In genomic region chr17:12204689-12205014, GRCm38 (mm10) we compare ENCODE assay signal across 10 mouse cellular contexts.
A peak's percentile ranks its signal among the peaks of the same experiment; 100 is the strongest.
DNase-seq lines count a peak whose midpoint lies in the region; ATAC-seq and TF ChIP-seq lines count a peak whose summit lies in the region.
"Had no signal": no experiment of that assay in that cellular context is flagged by ENCODE, and none has a peak within 500 bp of the region (broad histone marks: within the 10 kb centered on the region; RNA-seq: fewer than 3 reads in every experiment).

No protein-coding gene starts in this region.

- H3K27me3 ChIP-seq in forebrain, embryonic 10.5 days (ENCODE audit: poor library complexity, severe bottlenecking), result no peaks in the 10 kb centered on the region
- no peaks in the 10 kb centered on the region for H3K27me3 ChIP-seq in forebrain, embryonic 15.5 days
- no peaks in the 10 kb centered on the region for H3K27me3 ChIP-seq in intestine, embryonic 14.5 days (replicated peaks; ENCODE audit: control insufficient read depth, insufficient read depth, low read length)
- no peaks in the 10 kb centered on the region for H3K27me3 ChIP-seq in small intestine, adult 2 months (ENCODE audit: control insufficient read depth, insufficient read depth, low read length)

- H3K4me1 ChIP-seq in forebrain, embryonic 10.5 days, result peaks cover 59% of the 10 kb centered on the region
- H3K4me1 ChIP-seq in forebrain, embryonic 15.5 days, result peaks cover 56% of the 10 kb centered on the region
- peaks cover 48% of the 10 kb centered on the region for H3K4me1 ChIP-seq in intestine, embryonic 14.5 days (replicated peaks; ENCODE audit: control insufficient read depth, insufficient read depth, low read length)
- H3K4me1 ChIP-seq in small intestine, adult 2 months (ENCODE audit: control insufficient read depth, insufficient read depth, insufficient read length, low read length), result peaks cover 45% of the 10 kb centered on the region

- 74% methylated on average over 3 of the region's 3 CpGs for WGBS in forebrain, embryonic 10.5 days
- WGBS in forebrain, embryonic 15.5 days, result 74% methylated on average over 3 of the region's 3 CpGs
- WGBS in intestine, embryonic 14.5 days, result 80% methylated on average over 3 of the region's 3 CpGs
- 67% methylated on average over 3 of the region's 3 CpGs for WGBS in small intestine, adult 2 months

- no peaks in the 10 kb centered on the region for H3K9me3 ChIP-seq in forebrain, embryonic 10.5 days
- H3K9me3 ChIP-seq in forebrain, embryonic 15.5 days, result no peaks in the 10 kb centered on the region
- H3K9me3 ChIP-seq in intestine, embryonic 14.5 days (ENCODE audit: control insufficient read depth, low read length), result no peaks in the 10 kb centered on the region

- no peak for DNase-seq in forebrain, embryonic 10.5 days (ENCODE audit: extremely low spot score, low spot score)
- no peak for DNase-seq in layer of hippocampus, adult 2 months (ENCODE audit: low spot score in 2 of 2)
- DNase-seq in layer of hippocampus, adult 9-11 months, result no peak
- DNase-seq in intestine, embryonic 14.5 days (ENCODE audit: low spot score), result no peak
- no peak for DNase-seq in natural killer cell, adult 2 months (ENCODE audit: low spot score in 2 of 2)
- no peak for DNase-seq in cerebellum, adult 18-20 months
- DNase-seq: adrenal gland, postnatal 14 days; gastrocnemius, postnatal 14 days had no signal

- peaks cover 21% of the 10 kb centered on the region for H3K36me3 ChIP-seq in forebrain, embryonic 10.5 days (replicated peaks)
- H3K36me3 ChIP-seq in forebrain, embryonic 15.5 days, result no peaks in the 10 kb centered on the region
- no peaks in the 10 kb centered on the region for H3K36me3 ChIP-seq in intestine, embryonic 14.5 days (ENCODE audit: control insufficient read depth, insufficient read depth, low read length)
- no peaks in the 10 kb centered on the region for H3K36me3 ChIP-seq in small intestine, adult 2 months (ENCODE audit: control insufficient read depth, insufficient read depth, low read length)

- peak overlapping the region; percentile 80 for H3K27ac ChIP-seq in forebrain, embryonic 10.5 days
- no peak overlapping the region for H3K27ac ChIP-seq in forebrain, embryonic 15.5 days (replicated peaks)
- peak overlapping the region; percentile 36; the same call in 1 of the 2 replicates for H3K27ac ChIP-seq in layer of hippocampus, adult 2 months
- H3K27ac ChIP-seq in intestine, embryonic 14.5 days (ENCODE audit: low read depth), result peak overlapping the region; percentile 5; the same call in 1 of the 2 replicates
- H3K27ac ChIP-seq in small intestine, adult 2 months (ENCODE audit: insufficient read depth, low read depth, low read length), result peak overlapping the region; percentile 29; the same call in 1 of the 2 replicates

- no peak overlapping the region for H3K9ac ChIP-seq in forebrain, embryonic 15.5 days (replicated peaks)
- H3K9ac ChIP-seq in intestine, embryonic 14.5 days (ENCODE audit: low read length), result no peak overlapping the region

- TF ChIP-seq CTCF in layer of hippocampus, adult 2 months (conservative IDR thresholded peaks at IDR 0.05), result no peak
- TF ChIP-seq CTCF in small intestine, adult 2 months (IDR thresholded peaks at IDR 0.05; ENCODE audit: extremely low read depth, insufficient read length, insufficient replicate concordance, low read depth, low read length), result no peak

- TF ChIP-seq POLR2A in small intestine, adult 2 months (IDR thresholded peaks at IDR 0.05; ENCODE audit: low read depth, low read length), result no peak

- ATAC-seq in forebrain, embryonic 15.5 days (replicated peaks), result no peak
- ATAC-seq in intestine, embryonic 14.5 days (replicated peaks; ENCODE audit: low FRiP score, low TSS enrichment, low read depth), result no peak

- H3K4me2 ChIP-seq in forebrain, embryonic 15.5 days (replicated peaks), result no peak overlapping the region
- no peak overlapping the region for H3K4me2 ChIP-seq in intestine, embryonic 14.5 days (ENCODE audit: low read length)

- no peak overlapping the region for H3K4me3 ChIP-seq in forebrain, embryonic 10.5 days
- H3K4me3 ChIP-seq in forebrain, embryonic 15.5 days, result no peak overlapping the region
- H3K4me3 ChIP-seq in layer of hippocampus, adult 2 months, result no peak overlapping the region
- H3K4me3 ChIP-seq in intestine, embryonic 14.5 days (ENCODE audit: low read depth, low read length), result no peak overlapping the region
- no peak overlapping the region for H3K4me3 ChIP-seq in small intestine, adult 2 months (ENCODE audit: low read depth, low read length)
